Mouse (Mus musculus) C2C12 (cell line): ENCODE measurements around the gene Ube3a.

Experiments
- CEBPB ChIP-seq: IDR thresholded peaks from one replicate; pipeline ENCODE4 v1.6.1; 2011; ENCODE audit warnings: low read depth, mild to moderate bottlenecking, control low read depth, moderate library complexity
- CTCF ChIP-seq: IDR thresholded peaks from one replicate; pipeline ENCODE4 v1.5.1; 2011; ENCODE audit not compliant: control insufficient read depth, insufficient read depth, insufficient read length
- FOSL1 ChIP-seq: IDR thresholded peaks from one replicate; pipeline ENCODE4 v1.8.0; 2011; ENCODE audit warnings: mild to moderate bottlenecking, low read length; ENCODE audit not compliant: poor library complexity, insufficient read depth, severe bottlenecking
- MAX ChIP-seq: IDR thresholded peaks from one replicate; pipeline ENCODE4 v1.6.1; 2011; ENCODE audit warnings: mild to moderate bottlenecking, control low read depth
- MYOD1 ChIP-seq: IDR thresholded peaks from one replicate; pipeline ENCODE4 v1.6.1; 2011; ENCODE audit warnings: low read depth; ENCODE audit not compliant: control insufficient read depth, insufficient read length
- MYOG ChIP-seq: IDR thresholded peaks from one replicate; pipeline ENCODE4 v1.6.1; 2011; ENCODE audit not compliant: control insufficient read depth, insufficient read length; ENCODE audit errors: extremely low read depth
- USF1 ChIP-seq: IDR thresholded peaks from one replicate; pipeline ENCODE4 v1.6.1; 2011; ENCODE audit warnings: low read depth, mild to moderate bottlenecking, control low read depth, moderate library complexity

GRCm38 (mm10) chr7:59228866-59229182 lies 274 bp downstream of the Ube3a start:
- TF ChIP-seq CTCF (peak; percentile 42), MYOG (no peak), MAX (no peak), FOSL1 (no peak), USF1 (no peak), MYOD1 (no peak), CEBPB (no peak)
